In the genomic region with DNA sequence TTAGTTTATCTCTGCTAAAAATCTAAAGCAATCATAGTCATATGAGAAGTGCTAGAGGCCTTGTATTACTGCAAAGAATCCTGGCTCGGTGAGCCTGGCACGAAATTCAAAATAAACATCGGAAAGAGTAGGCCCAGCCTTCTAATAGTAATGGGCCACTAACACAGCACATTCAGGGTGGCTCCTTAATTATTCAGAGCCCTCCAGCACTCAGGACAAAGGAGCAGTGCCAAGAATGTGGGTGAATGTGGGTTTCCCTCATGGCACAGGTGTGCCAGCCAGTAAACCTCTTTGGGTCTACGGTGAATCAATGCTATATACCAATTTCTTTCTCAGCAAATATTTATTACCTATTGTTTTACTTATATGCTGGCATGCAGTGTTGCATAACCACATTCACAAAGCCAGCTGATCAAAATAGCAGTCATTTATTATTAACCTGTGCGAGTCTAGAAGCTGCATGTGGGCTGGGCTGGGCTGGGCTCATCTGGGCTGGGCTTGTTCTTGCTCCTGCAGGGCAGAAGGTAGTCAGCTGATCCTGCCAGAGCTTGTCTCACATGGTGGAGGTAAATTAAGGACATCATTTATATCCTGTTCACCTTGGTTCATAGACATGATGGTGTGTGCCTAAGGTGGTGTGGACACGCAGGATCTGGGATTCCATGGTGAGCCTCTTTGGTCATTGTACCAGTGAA, we compare ENCODE assay signal across 28 mouse cellular contexts. TPM values are rescaled to one million over a fixed set of nuclear protein-coding genes. Genes with fewer than 3 reads are reported as not detected.
A peak's percentile ranks its signal among the peaks of the same experiment; 100 is the strongest.
DNase-seq lines count a peak whose midpoint lies in the region; ATAC-seq and TF ChIP-seq lines count a peak whose summit lies in the region.
"Had no signal": no experiment of that assay in that cellular context is flagged by ENCODE, and none has a peak within 500 bp of the region (broad histone marks: within the 10 kb centered on the region; RNA-seq: fewer than 3 reads in every experiment).

No protein-coding gene starts in this region.

- H3K27me3 ChIP-seq in kidney, embryonic 14.5 days (ENCODE audit: control insufficient read depth, insufficient read depth, low read length) = no peaks in the 10 kb centered on the region
- no peaks in the 10 kb centered on the region for H3K27me3 ChIP-seq in kidney, adult 2 months (replicated peaks; ENCODE audit: control insufficient read depth, insufficient read depth, low read length)
- H3K27me3 ChIP-seq: embryonic facial prominence, embryonic 13.5 days; forebrain, embryonic 15.5 days; lung, embryonic 15.5 days; midbrain, embryonic 15.5 days; neural tube, embryonic 12.5 days; stomach, embryonic 15.5 days had no signal

- H3K4me3 ChIP-seq in kidney, embryonic 14.5 days (ENCODE audit: low read length) = no peak overlapping the region
- no peak overlapping the region for H3K4me3 ChIP-seq in kidney, adult 2 months (ENCODE audit: insufficient read depth, low read depth, low read length)
- H3K4me3 ChIP-seq: embryonic facial prominence, embryonic 13.5 days; erythroblast, embryonic 14.5 days; forebrain, embryonic 15.5 days; hindbrain, embryonic 10.5 days; lung, embryonic 15.5 days; midbrain, embryonic 15.5 days; neural tube, embryonic 12.5 days; stomach, embryonic 15.5 days had no signal

- H3K27ac ChIP-seq in kidney, embryonic 14.5 days (ENCODE audit: low read depth, low read length) = no peak overlapping the region; the same call in 1 of the 2 replicates
- H3K27ac ChIP-seq in kidney, adult 2 months (ENCODE audit: insufficient read depth, low read depth, low read length) = peak overlapping the region; percentile 78
- H3K27ac ChIP-seq: embryonic facial prominence, embryonic 13.5 days; forebrain, embryonic 15.5 days; hindbrain, embryonic 10.5 days; liver, embryonic 14.5 days; lung, embryonic 15.5 days; macrophage; midbrain, embryonic 15.5 days; neural tube, embryonic 12.5 days; stomach, embryonic 15.5 days had no signal

- H3K4me2 ChIP-seq in kidney, embryonic 14.5 days (replicated peaks; ENCODE audit: low read depth, low read length) = no peak overlapping the region
- H3K4me2 ChIP-seq: embryonic facial prominence, embryonic 13.5 days; forebrain, embryonic 15.5 days; heart, embryonic 11.5 days; lung, embryonic 15.5 days; midbrain, embryonic 15.5 days; neural tube, embryonic 12.5 days; stomach, embryonic 15.5 days had no signal

- no peaks in the 10 kb centered on the region for H3K9me3 ChIP-seq in kidney, embryonic 14.5 days (ENCODE audit: control insufficient read depth, low read length)
- H3K9me3 ChIP-seq: embryonic facial prominence, embryonic 13.5 days; forebrain, embryonic 15.5 days; hindbrain, embryonic 10.5 days; lung, embryonic 15.5 days; midbrain, embryonic 15.5 days; neural tube, embryonic 12.5 days; stomach, embryonic 15.5 days had no signal

- TF ChIP-seq POLR2A in kidney, adult 2 months (IDR thresholded peaks at IDR 0.05; ENCODE audit: low read depth, low read length) = no peak

- peak; percentile 81 for DNase-seq in kidney, adult 11 months
- DNase-seq in kidney, adult 2 months = peak; percentile 84
- DNase-seq in kidney, postnatal 10 days = peak; percentile 51
- no peak for DNase-seq in urinary bladder, adult 2 months (ENCODE audit: low spot score)
- no peak for DNase-seq in urinary bladder, adult 18-20 months (ENCODE audit: low spot score in 2 of 2)
- no peak for DNase-seq in gastrocnemius, postnatal 14 days
- DNase-seq: adrenal gland, postnatal 14 days; cerebellum, adult 8-10 months; cerebellum, postnatal 36 days; embryo, embryonic 11 days; gastrocnemius, postnatal 36 days; heart, postnatal 10 days; layer of hippocampus, adult 9-11 months; thymus, postnatal 36 days had no signal

- TF ChIP-seq CTCF in kidney, adult 2 months (conservative IDR thresholded peaks at IDR 0.05; ENCODE audit: insufficient read depth, insufficient read length, low read depth, low read length) = no peak

- intact Hi-C loops in gastrocnemius, postnatal 14 days (cut with DNase I; ENCODE audit: low total_unique reads) = no loop called here

- no peaks in the 10 kb centered on the region for H3K36me3 ChIP-seq in kidney, embryonic 14.5 days (ENCODE audit: control insufficient read depth, insufficient read depth, low read length)
- H3K36me3 ChIP-seq in kidney, adult 2 months (ENCODE audit: control insufficient read depth, insufficient read depth, low read length) = no peaks in the 10 kb centered on the region
- H3K36me3 ChIP-seq: embryonic facial prominence, embryonic 13.5 days; forebrain, embryonic 15.5 days; hindbrain, embryonic 10.5 days; lung, embryonic 15.5 days; midbrain, embryonic 15.5 days; neural tube, embryonic 12.5 days; stomach, embryonic 15.5 days had no signal

- H3K4me1 ChIP-seq in kidney, embryonic 14.5 days (ENCODE audit: control insufficient read depth, insufficient read depth, low read length) = no peaks in the 10 kb centered on the region
- peaks cover 18% of the 10 kb centered on the region; the same call in 1 of the 2 replicates for H3K4me1 ChIP-seq in kidney, adult 2 months (ENCODE audit: control insufficient read depth, insufficient read depth, low read length)
- H3K4me1 ChIP-seq: embryonic facial prominence, embryonic 13.5 days; forebrain, embryonic 15.5 days; hindbrain, embryonic 10.5 days; lung, embryonic 15.5 days; midbrain, embryonic 15.5 days; neural tube, embryonic 12.5 days; stomach, embryonic 15.5 days had no signal

- no peak for ATAC-seq in kidney, embryonic 14.5 days (ENCODE audit: low FRiP score, low TSS enrichment)
- ATAC-seq: CD4-positive, CD25-positive, alpha-beta regulatory T cell, adult 4 months; forebrain, embryonic 15.5 days; hindbrain, embryonic 16.5 days; midbrain, embryonic 15.5 days had no signal

- no peak overlapping the region for H3K9ac ChIP-seq in kidney, embryonic 14.5 days (ENCODE audit: low read depth, low read length)
- H3K9ac ChIP-seq: embryonic facial prominence, embryonic 13.5 days; forebrain, embryonic 15.5 days; liver, embryonic 14.5 days; lung, embryonic 15.5 days; midbrain, embryonic 15.5 days; neural tube, embryonic 12.5 days; stomach, embryonic 15.5 days had no signal

- 77% methylated on average over 6 of the region's 6 CpGs for WGBS in kidney, embryonic 14.5 days
- WGBS in kidney, adult 2 months = 45% methylated on average over 6 of the region's 6 CpGs

RNA-seq across cellular contexts. Expression of a gene that starts 30.6 kb away (rescaled TPM):
- polyA plus RNA-seq in kidney, embryonic 14.5 days (2014; fragmentation: Nextera tagmentation; extraction: Ambion mirVana) = 2.4 and 4.5 TPM in 2 replicates
- 10.9 and 13.4 TPM in 2 replicates for polyA plus RNA-seq in kidney, adult 2 months (2012; rRNA removed)
- polyA plus RNA-seq in urinary bladder, adult 2 months (2012; rRNA removed) = 2.8 and 3.4 TPM in 2 replicates
- under 1 TPM; 0.33 to 0.59 TPM for total RNA-seq in gastrocnemius, postnatal 14 days (2021)

RNA-seq across cellular contexts. Expression of a gene that starts 45.5 kb away (rescaled TPM):
- polyA plus RNA-seq in kidney, embryonic 14.5 days (2014; fragmentation: Nextera tagmentation; extraction: Ambion mirVana) = 0.50 TPM in 1 of 2 replicates, not detected in the other
- 0.95 and 2.4 TPM in 2 replicates for polyA plus RNA-seq in kidney, adult 2 months (2012; rRNA removed)
- polyA plus RNA-seq in urinary bladder, adult 2 months (2012; rRNA removed) = 0.93 and 1.0 TPM in 2 replicates
- 100 to 1,000 TPM; 181 to 201 TPM for total RNA-seq in gastrocnemius, postnatal 14 days (2021)
- polyA plus RNA-seq: CD4-positive, CD25-positive, alpha-beta regulatory T cell, adult 4 months; erythroblast, embryonic 14.5 days; hindbrain, embryonic 10.5 days; liver, embryonic 14.5 days; macrophage had no signal

Comparison
In these comparisons a context has a peak if more than half of its experiments do, and no peak if none do; other contexts are left out.
1. DNase-seq: peak in kidney, adult 11 months (single experiment), kidney, adult 2 months (single experiment) and kidney, postnatal 10 days (single experiment); none in urinary bladder, adult 2 months (single experiment), urinary bladder, adult 18-20 months (0 of 2) and gastrocnemius, postnatal 14 days (single experiment).